Mouse (Mus musculus) spleen, adult 2 months (tissue): Measurements from ENCODE around the gene Gm9837. TPM values are rescaled to one million over a fixed set of nuclear protein-coding genes. Genes with fewer than 3 reads are reported as not detected.
A peak's percentile ranks its signal among the peaks of the same experiment; 100 is the strongest.

ENCODE experiments used
- DNase-seq, 2 experiments: peaks; one replicate each; pipeline versions ENCODE4 v3.0.0 to v3.0.0-alpha.2; 2012 to 2021; ENCODE audit warnings: low spot score in 2 of 2, low read depth in 1 of 2
- H3K27ac ChIP-seq: fragments of 200-500 bp; 2 replicates; pipeline ENCODE4 v1.5.1; 2012; ENCODE audit warnings: low read length, inconsistent platforms; ENCODE audit not compliant: insufficient read depth
- H3K27me3 ChIP-seq: fragments of 200-500 bp; 2 replicates; pipeline ENCODE4 v1.6.1; 2012; ENCODE audit warnings: mild to moderate bottlenecking, moderate library complexity, low read length, inconsistent platforms; ENCODE audit not compliant: control insufficient read depth, insufficient read depth
- H3K36me3 ChIP-seq: fragments of 200-500 bp; 2 replicates; pipeline ENCODE4 v1.6.1; 2012; ENCODE audit warnings: mild to moderate bottlenecking, low read length, inconsistent platforms; ENCODE audit not compliant: control insufficient read depth, insufficient read depth
- H3K4me1 ChIP-seq: fragments of 200-500 bp; 2 replicates; pipeline ENCODE4 v1.6.1; 2011; ENCODE audit warnings: inconsistent platforms; ENCODE audit not compliant: control insufficient read depth, insufficient read depth, insufficient read length
- H3K4me3 ChIP-seq: fragments of 200-500 bp; 2 replicates; pipeline ENCODE4 v1.5.1; 2011; ENCODE audit warnings: mild to moderate bottlenecking, inconsistent platforms; ENCODE audit not compliant: insufficient read depth, insufficient read length; ENCODE audit errors: extremely low read depth
- CTCF ChIP-seq: fragments of 200-500 bp; IDR thresholded peaks from 2 replicates; pipeline ENCODE4 v1.5.1; 2011; ENCODE audit warnings: mild to moderate bottlenecking, inconsistent platforms; ENCODE audit not compliant: insufficient read depth, insufficient read length, insufficient replicate concordance; ENCODE audit errors: extremely low read depth
- POLR2A ChIP-seq: fragments of 200-500 bp; IDR thresholded peaks from 2 replicates; pipeline ENCODE4 v1.6.1; 2011; ENCODE audit warnings: low read depth, low read length, inconsistent platforms
- WGBS: fragments of 180-500 bp; shearing (Covaris S2); methylation state at CpG from one replicate; pipeline ENCODE4 v1.1.7; 2018; 5-methylcytosine and 5-hydroxymethylcytosine counted together
- polyA plus RNA-seq: library from polyadenylated mRNA; depleted of rRNA; stranded (reverse); fragments of >200 nt; gene quantifications from 2 replicates; pipeline ENCODE4 v1.2.3, GENCODE M21; 2012

The Gm9837 gene
- polyA plus RNA-seq, 1 experiment: not detected

DNA sequence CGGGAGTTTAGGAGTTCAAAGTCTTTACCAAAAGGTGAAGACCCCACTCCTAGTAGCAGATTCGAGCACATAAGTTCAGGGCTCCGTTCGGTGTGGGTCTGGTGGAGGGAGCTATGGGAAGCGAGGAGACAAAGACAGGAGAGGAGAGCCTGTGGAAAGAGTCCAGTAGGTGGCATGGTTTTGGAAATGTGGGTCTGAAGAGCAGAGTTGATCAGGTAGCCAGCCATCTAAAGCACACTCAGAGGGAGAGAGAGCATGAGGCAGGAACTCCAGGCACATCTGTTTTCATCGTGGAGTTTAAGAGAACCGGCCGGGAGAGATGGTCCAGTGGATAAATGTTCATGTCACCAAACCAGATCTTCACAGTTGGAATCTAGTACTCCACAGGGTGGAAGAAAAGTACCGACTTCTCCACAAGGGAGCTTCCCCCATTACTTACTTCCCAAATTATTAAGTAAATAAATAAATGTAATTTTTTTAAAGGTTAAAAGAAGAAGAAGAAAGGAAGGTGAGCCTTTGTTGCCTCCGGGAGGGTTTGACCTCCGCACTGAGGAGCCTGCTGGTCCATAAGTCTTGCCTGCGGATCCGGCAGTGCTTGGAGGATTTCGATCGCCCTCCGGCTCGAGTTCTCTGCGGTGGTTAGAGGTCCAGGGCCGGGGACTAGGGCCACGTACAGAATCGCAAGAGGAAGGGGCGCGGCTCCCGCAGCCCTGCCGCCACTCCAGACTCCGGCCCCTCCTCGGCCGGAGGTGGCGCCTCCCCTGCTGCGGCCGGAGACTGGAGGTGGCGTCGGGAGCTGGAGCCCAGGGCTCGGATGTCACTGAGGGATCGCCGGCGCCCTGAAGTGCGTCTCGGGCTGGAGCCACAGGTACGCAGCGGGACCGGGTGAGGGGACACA, 13.6 kb downstream of the Gm9837 start, which contains the start of the genes Gm10447 and Shroom1:
Gene Gm10447, minus strand, starts transcription at position 637 of the 898 bp plus-strand sequence.
Gene Shroom1, plus strand, starts transcription at position 732 of the 898 bp plus-strand sequence.
- no peak within 1 kb of the TSS for H3K27ac ChIP-seq
- H3K4me3 ChIP-seq: peak within 1 kb of the TSS; percentile 48; the same call in 1 of the 2 replicates

DNA sequence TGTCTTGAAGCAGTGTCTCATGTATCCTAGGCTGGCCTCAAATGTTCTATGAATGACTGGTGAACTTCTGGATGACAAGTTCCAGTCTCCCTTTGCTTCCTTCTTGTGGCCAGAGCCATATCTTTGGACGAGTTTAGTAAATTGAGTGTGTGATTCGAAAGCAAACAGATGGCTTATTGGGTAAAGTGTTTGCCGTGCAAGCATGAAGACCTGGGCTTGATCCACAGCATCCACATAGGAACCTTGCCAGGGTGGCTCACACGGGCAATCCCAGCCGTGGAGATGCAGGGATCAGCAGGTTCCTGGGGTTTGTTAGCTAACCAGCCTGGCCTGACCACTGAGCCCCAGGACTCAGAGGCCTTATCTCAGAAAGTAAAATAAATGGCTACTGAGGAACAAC, 17.2 kb downstream of the Gm9837 start:
- Histone ChIP-seq H3K4me3 (no peak overlapping the region), H3K4me1 (peaks cover 5% of the 10 kb centered on the region), H3K27me3 (peaks cover 9% of the 10 kb centered on the region), H3K36me3 (no peaks in the 10 kb centered on the region), H3K27ac (no peak overlapping the region)
- DNase-seq: no peak
- WGBS: 91% methylated on average over 5 of the region's 5 CpGs
- TF ChIP-seq CTCF: no peak
- TF ChIP-seq POLR2A: no peak

More for the DNA sequence above, 13.6 kb downstream of the Gm9837 start, which contains the start of the genes Gm10447 and Shroom1:
- 8% methylated on average over 42 of the region's 42 CpGs for WGBS
- DNase-seq: no peak
- Histone ChIP-seq H3K4me1 (peaks cover 5% of the 10 kb centered on the region), H3K36me3 (no peaks in the 10 kb centered on the region), H3K27me3 (peaks cover 9% of the 10 kb centered on the region)
- TF ChIP-seq CTCF (no peak), POLR2A (no peak)

GRCm38 (mm10) chr11:53452396-53452795, 17.9 kb downstream of the Gm9837 start:
- H3K36me3 ChIP-seq: no peaks in the 10 kb centered on the region
- WGBS: 95% methylated on average over 9 of the region's 9 CpGs
- TF ChIP-seq POLR2A (no peak), CTCF (no peak)
- H3K4me1 ChIP-seq: peaks cover 5% of the 10 kb centered on the region
- DNase-seq: no peak
- no peak overlapping the region for H3K4me3 ChIP-seq
- H3K27me3 ChIP-seq: peaks cover 7% of the 10 kb centered on the region
- H3K27ac ChIP-seq: no peak overlapping the region

- no peak for DNase-seq
- TF ChIP-seq POLR2A (no peak), CTCF (no peak)
- H3K4me3 ChIP-seq: no peak overlapping the region
- H3K4me1 ChIP-seq: no peaks in the 10 kb centered on the region
- H3K27ac ChIP-seq: no peak overlapping the region
- H3K27me3 ChIP-seq: 0 out of 2 replicates have a peak, but pooled peaks cover 1% of the 10 kb centered on the region
- 73% methylated on average over 2 of the region's 2 CpGs for WGBS
- no peaks in the 10 kb centered on the region for H3K36me3 ChIP-seq
These were observed 18.9 kb downstream of the Gm9837 start for GRCm38 (mm10) chr11:53451361-53451760.

DNA sequence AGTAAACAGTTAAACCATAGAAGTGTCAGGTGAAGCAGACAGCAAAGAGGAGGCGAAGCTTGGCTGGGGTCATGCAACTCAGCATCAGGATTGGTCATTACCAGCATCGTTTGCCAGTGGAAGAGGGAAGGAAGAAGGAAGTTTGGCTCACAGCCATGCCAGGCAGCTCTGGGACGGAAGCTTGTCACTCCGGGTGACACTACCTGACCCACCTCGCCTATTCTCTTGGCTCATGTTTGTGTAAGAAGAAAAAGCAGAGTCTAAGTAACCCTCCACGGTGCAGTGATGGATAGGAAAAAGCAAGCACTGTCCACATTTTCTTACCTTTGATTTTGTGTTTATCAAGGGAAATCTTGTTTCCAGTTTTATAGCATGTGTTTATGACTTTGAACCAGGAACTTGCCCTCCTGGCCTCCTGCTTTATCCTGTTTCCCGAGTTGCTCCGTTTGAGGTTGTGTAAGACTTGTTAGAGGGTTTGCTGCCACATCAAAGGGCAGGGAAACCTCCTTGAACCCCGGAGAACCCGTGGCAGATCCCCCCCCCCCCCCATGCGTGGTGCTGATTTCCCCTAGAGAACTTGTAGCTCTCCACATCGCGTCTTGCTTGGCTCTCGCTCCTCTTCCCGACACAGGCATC, 20.1 kb downstream of the Gm9837 start:
- Histone ChIP-seq H3K27me3 (0 out of 2 replicates have a peak, but pooled peaks cover 1% of the 10 kb centered on the region), H3K4me1 (no peaks in the 10 kb centered on the region), H3K4me3 (no peak overlapping the region), H3K36me3 (no peaks in the 10 kb centered on the region), H3K27ac (no peak overlapping the region)
- 10% methylated on average over 15 of the region's 15 CpGs for WGBS
- TF ChIP-seq CTCF (no peak), POLR2A (no peak)
- no peak for DNase-seq

- Histone ChIP-seq H3K27ac (no peak overlapping the region), H3K4me3 (no peak overlapping the region), H3K27me3 (no peaks in the 10 kb centered on the region), H3K36me3 (no peaks in the 10 kb centered on the region), H3K4me1 (no peaks in the 10 kb centered on the region)
- TF ChIP-seq CTCF (no peak), POLR2A (no peak)
- DNase-seq: no peak
- 89% methylated on average over 1 of the region's 1 CpGs for WGBS
These were observed 21.8 kb downstream of the Gm9837 start for GRCm38 (mm10) chr11:53448529-53448928.
